ENCODE assay signal across 9 mouse cellular contexts in genomic region chr12:56534311-56534650, GRCm38 (mm10). TPM values are rescaled to one million over a fixed set of nuclear protein-coding genes. Genes with fewer than 3 reads are reported as not detected.
DNase-seq lines count a peak whose midpoint lies in the region; ATAC-seq lines count a peak whose summit lies in the region.
"Had no signal": no experiment of that assay in that cellular context is flagged by ENCODE, and none has a peak within 500 bp of the region (broad histone marks: within the 10 kb centered on the region; RNA-seq: fewer than 3 reads in every experiment).

No protein-coding gene starts in this region.

- H3K4me2 ChIP-seq in heart, embryonic 14.5 days (ENCODE audit: low read length): peak overlapping the region; percentile 67
- H3K4me2 ChIP-seq in embryonic facial prominence, embryonic 11.5 days (ENCODE audit: low read depth, low read length): peak overlapping the region; percentile 27
- H3K4me2 ChIP-seq in hindbrain, embryonic 14.5 days (replicated peaks): peak overlapping the region; percentile 31
- no peak overlapping the region; the same call in 1 of the 2 replicates for H3K4me2 ChIP-seq in midbrain, embryonic 11.5 days

- WGBS in heart, embryonic 14.5 days: under 1% methylated on average over 24 of the region's 24 CpGs
- WGBS in embryonic facial prominence, embryonic 11.5 days: 0% methylated on average over 24 of the region's 24 CpGs
- WGBS in hindbrain, embryonic 14.5 days: under 1% methylated on average over 24 of the region's 24 CpGs
- under 1% methylated on average over 24 of the region's 24 CpGs for WGBS in midbrain, embryonic 11.5 days

- no peak for DNase-seq in heart, adult 18-20 months
- DNase-seq in embryonic facial prominence, embryonic 11.5 days (ENCODE audit: low spot score): no peak
- no peak for DNase-seq in hindbrain, embryonic 14.5 days (ENCODE audit: low spot score)
- DNase-seq in midbrain, embryonic 11.5 days (ENCODE audit: low spot score, missing footprints): no peak
- no peak for DNase-seq in testis, postnatal 14 days (ENCODE audit: low spot score)
- no peak for DNase-seq in left cerebral cortex, adult 9 months (ENCODE audit: low spot score in 2 of 2)
- DNase-seq in left cerebral cortex, postnatal 36 days (ENCODE audit: low spot score in 2 of 2): no peak
- DNase-seq: cerebellum, postnatal 36 days had no signal

- no peak overlapping the region for H3K9ac ChIP-seq in heart, embryonic 14.5 days (ENCODE audit: low read length)
- peak overlapping the region; percentile 45 for H3K9ac ChIP-seq in embryonic facial prominence, embryonic 11.5 days (replicated peaks; ENCODE audit: low read length)
- H3K9ac ChIP-seq in hindbrain, embryonic 14.5 days: no peak overlapping the region
- H3K9ac ChIP-seq in midbrain, embryonic 11.5 days (ENCODE audit: low read length): peak overlapping the region; percentile 20

- H3K9me3 ChIP-seq in heart, embryonic 14.5 days (ENCODE audit: control insufficient read depth, low read length): no peaks in the 10 kb centered on the region
- no peaks in the 10 kb centered on the region for H3K9me3 ChIP-seq in embryonic facial prominence, embryonic 11.5 days (replicated peaks; ENCODE audit: control insufficient read depth, low read length)
- H3K9me3 ChIP-seq in hindbrain, embryonic 14.5 days (ENCODE audit: control insufficient read depth, low read length): no peaks in the 10 kb centered on the region
- H3K9me3 ChIP-seq in midbrain, embryonic 11.5 days (ENCODE audit: control insufficient read depth, low read length): no peaks in the 10 kb centered on the region

- H3K36me3 ChIP-seq in heart, embryonic 14.5 days (ENCODE audit: control insufficient read depth, insufficient read depth, low read length): no peaks in the 10 kb centered on the region
- no peaks in the 10 kb centered on the region for H3K36me3 ChIP-seq in embryonic facial prominence, embryonic 11.5 days (replicated peaks; ENCODE audit: control insufficient read depth, insufficient read depth, low read depth, low read length)
- no peaks in the 10 kb centered on the region for H3K36me3 ChIP-seq in hindbrain, embryonic 14.5 days (replicated peaks; ENCODE audit: control insufficient read depth, insufficient read depth)
- H3K36me3 ChIP-seq in midbrain, embryonic 11.5 days (ENCODE audit: control insufficient read depth, insufficient read depth, low read length): no peaks in the 10 kb centered on the region

- intact Hi-C loops in left cerebral cortex, postnatal 36 days (cut with DNase I): loop anchor here (5.0 to 10.0 kb wide), 2 partner anchors 81 to 1008 kb away; partner anchors contain the start of gene Nkx2-9

- H3K27me3 ChIP-seq in heart, embryonic 14.5 days (ENCODE audit: control insufficient read depth, insufficient read depth, low read length): peaks cover 96% of the 10 kb centered on the region
- peaks cover 77% of the 10 kb centered on the region for H3K27me3 ChIP-seq in embryonic facial prominence, embryonic 11.5 days (ENCODE audit: control insufficient read depth, insufficient read depth, low read length)
- H3K27me3 ChIP-seq in hindbrain, embryonic 14.5 days (ENCODE audit: control insufficient read depth, insufficient read depth, low read length): peaks cover 98% of the 10 kb centered on the region
- H3K27me3 ChIP-seq in midbrain, embryonic 11.5 days (ENCODE audit: control insufficient read depth, insufficient read depth, low read length): peaks cover 96% of the 10 kb centered on the region

- no peak for ATAC-seq in heart, embryonic 14.5 days (ENCODE audit: insufficient number of reproducible peaks, insufficient read depth, low FRiP score, low read depth)
- ATAC-seq in embryonic facial prominence, embryonic 11.5 days (replicated peaks; ENCODE audit: insufficient number of reproducible peaks, low FRiP score, low TSS enrichment, low read depth): no peak
- peak; percentile 31; the same call in 1 of the 2 replicates for ATAC-seq in hindbrain, embryonic 14.5 days (ENCODE audit: low FRiP score)
- 0 out of 2 replicates have a peak, but pooled peaks have one; percentile 2 for ATAC-seq in midbrain, embryonic 11.5 days (ENCODE audit: low FRiP score)

- H3K4me3 ChIP-seq in heart, embryonic 14.5 days (ENCODE audit: control insufficient read depth in 1 of 2, insufficient read depth in 1 of 2, low read depth in 1 of 2, low read length in 2 of 2): peak overlapping the region; percentile 39 to 41
- H3K4me3 ChIP-seq in embryonic facial prominence, embryonic 11.5 days (ENCODE audit: low read depth, low read length): peak overlapping the region; percentile 26
- H3K4me3 ChIP-seq in hindbrain, embryonic 14.5 days (replicated peaks; ENCODE audit: low read length): peak overlapping the region; percentile 11; the same call in 1 of the 2 replicates
- H3K4me3 ChIP-seq in midbrain, embryonic 11.5 days (ENCODE audit: low read depth, low read length): peak overlapping the region; percentile 30

- H3K4me1 ChIP-seq in heart, embryonic 14.5 days (ENCODE audit: control insufficient read depth in 2 of 2, insufficient read depth in 2 of 2, low read length in 2 of 2): peaks cover 0 to 26% of the 10 kb centered on the region in 2 experiments; a peak in 2 of 4 replicates
- H3K4me1 ChIP-seq in embryonic facial prominence, embryonic 11.5 days (ENCODE audit: control insufficient read depth, insufficient read depth, low read length): peaks cover 3% of the 10 kb centered on the region; the same call in 1 of the 2 replicates
- H3K4me1 ChIP-seq in hindbrain, embryonic 14.5 days (replicated peaks; ENCODE audit: control insufficient read depth, insufficient read depth, low read length): no peaks in the 10 kb centered on the region
- peaks cover 2% of the 10 kb centered on the region; the same call in 1 of the 2 replicates for H3K4me1 ChIP-seq in midbrain, embryonic 11.5 days (ENCODE audit: control insufficient read depth, insufficient read depth, low read length)

- no peak overlapping the region for H3K27ac ChIP-seq in heart, embryonic 14.5 days (replicated peaks in 1 of 2; ENCODE audit: control insufficient read depth in 1 of 2, insufficient read depth in 1 of 2, low read depth in 2 of 2, low read length in 2 of 2)
- H3K27ac ChIP-seq in embryonic facial prominence, embryonic 11.5 days (replicated peaks; ENCODE audit: low read depth, low read length): no peak overlapping the region
- H3K27ac ChIP-seq in hindbrain, embryonic 14.5 days: no peak overlapping the region
- H3K27ac ChIP-seq in midbrain, embryonic 11.5 days (ENCODE audit: low read depth, low read length): no peak overlapping the region

RNA-seq across cellular contexts. Expression of gene Nkx2-1, which starts 2.4 kb away (rescaled TPM):
- polyA plus RNA-seq in heart, embryonic 14.5 days (2014; fragmentation: Nextera tagmentation; extraction: Ambion mirVana): 0.08 TPM in 1 of 2 replicates, not detected in the other
- under 1 TPM in 1 of 2 experiments, not detected in 1; 0.26 TPM for total RNA-seq in heart, adult 18-20 months (2021)
- 6.9 and 17.0 TPM in 2 replicates for polyA plus RNA-seq in embryonic facial prominence, embryonic 11.5 days (2014; fragmentation: Nextera tagmentation; extraction: Ambion mirVana)
- polyA plus RNA-seq in hindbrain, embryonic 14.5 days (2014; fragmentation: Nextera tagmentation; extraction: Ambion mirVana): not detected in 2 replicates
- polyA plus RNA-seq in midbrain, embryonic 11.5 days (2014; fragmentation: Nextera tagmentation; extraction: Ambion mirVana): 5.6 and 7.0 TPM in 2 replicates
- under 1 TPM; 0.23 to 0.44 TPM for total RNA-seq in left cerebral cortex, postnatal 36 days (2021)

Comparison
In these comparisons a context has a peak if more than half of its experiments do, and no peak if none do; other contexts are left out.
1. ATAC-seq: peak in hindbrain, embryonic 14.5 days (single experiment) and midbrain, embryonic 11.5 days (single experiment); none in heart, embryonic 14.5 days (single experiment) and embryonic facial prominence, embryonic 11.5 days (single experiment).
2. H3K9ac ChIP-seq: peak in embryonic facial prominence, embryonic 11.5 days (single experiment) and midbrain, embryonic 11.5 days (single experiment); none in heart, embryonic 14.5 days (single experiment) and hindbrain, embryonic 14.5 days (single experiment).
3. Peak in every context shown above with its lines, with median percentiles within 50 percentile points of each other: H3K4me3 ChIP-seq.